Mouse (Mus musculus) myocyte (in vitro differentiated cells): ENCODE measurements around the gene Ddb1.

ENCODE experiments used
- CEBPB ChIP-seq: IDR thresholded peaks from 2 replicates; pipeline ENCODE4 v1.6.1; 2011; ENCODE audit warnings: mild to moderate bottlenecking, moderate library complexity; ENCODE audit not compliant: poor library complexity, insufficient read depth, severe bottlenecking
- E2F4 ChIP-seq: IDR thresholded peaks from one replicate; pipeline ENCODE4 v1.6.1; 2011; ENCODE audit warnings: mild to moderate bottlenecking, control low read depth, moderate library complexity; ENCODE audit not compliant: insufficient read depth
- MAX ChIP-seq: IDR thresholded peaks from one replicate; pipeline ENCODE4 v1.6.1; 2011; ENCODE audit warnings: low read depth, mild to moderate bottlenecking, control low read depth
- MYOD1 ChIP-seq, 3 experiments: IDR thresholded peaks; one replicate each; pipeline ENCODE4 v1.6.1; 2011; ENCODE audit warnings: control low read depth in 2 of 3, low read depth in 2 of 3, mild to moderate bottlenecking in 2 of 3, moderate library complexity in 1 of 3; ENCODE audit not compliant: insufficient read length in 2 of 3, control insufficient read depth in 1 of 3
- POLR2A ChIP-seq: IDR thresholded peaks from one replicate; pipeline ENCODE4 v1.6.1; 2011; ENCODE audit warnings: low read depth, mild to moderate bottlenecking, control low read depth, moderate library complexity; ENCODE audit not compliant: insufficient read length
- USF1 ChIP-seq: IDR thresholded peaks from one replicate; pipeline ENCODE4 v1.6.1; 2011; ENCODE audit warnings: low read depth, mild to moderate bottlenecking, control low read depth, moderate library complexity

DNA sequence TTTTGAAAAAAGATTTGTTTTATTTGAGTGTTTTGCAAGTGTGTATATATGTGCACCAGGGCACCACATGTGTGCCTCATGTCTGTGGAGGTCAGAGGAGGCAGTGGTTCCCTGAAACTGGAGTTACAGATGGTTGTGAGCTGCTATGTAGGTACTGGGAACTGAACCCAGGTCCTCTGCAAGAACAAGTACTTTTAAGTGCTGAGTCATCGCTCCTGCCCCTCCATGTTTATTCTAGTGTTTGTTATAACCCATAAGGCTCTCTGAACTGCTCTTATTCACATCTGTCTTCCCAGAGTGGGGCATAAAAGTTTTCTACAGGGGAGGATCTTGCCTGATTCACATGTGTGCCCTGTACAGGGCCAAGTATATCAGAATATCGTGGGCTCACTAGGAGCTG, 5.5 kb upstream of the Ddb1 start:
- TF ChIP-seq POLR2A (no peak), USF1 (no peak), MYOD1 (IDR thresholded peaks at IDR 0.05; ENCODE audit: control insufficient read depth in 1 of 3, insufficient read length in 2 of 3, low read depth in 2 of 3) (no peak), E2F4 (no peak), CEBPB (no peak), MAX (no peak)
